Mouse (Mus musculus): ENCODE measurements around the gene Dapk1. TPM values are rescaled to one million over a fixed set of nuclear protein-coding genes. Genes with fewer than 3 reads are reported as not detected.
A peak's percentile ranks its signal among the peaks of the same experiment; 100 is the strongest.

Gene Dapk1
- polyA plus RNA-seq, 1 experiment from 2014 or later = 35.3 TPM

DNA sequence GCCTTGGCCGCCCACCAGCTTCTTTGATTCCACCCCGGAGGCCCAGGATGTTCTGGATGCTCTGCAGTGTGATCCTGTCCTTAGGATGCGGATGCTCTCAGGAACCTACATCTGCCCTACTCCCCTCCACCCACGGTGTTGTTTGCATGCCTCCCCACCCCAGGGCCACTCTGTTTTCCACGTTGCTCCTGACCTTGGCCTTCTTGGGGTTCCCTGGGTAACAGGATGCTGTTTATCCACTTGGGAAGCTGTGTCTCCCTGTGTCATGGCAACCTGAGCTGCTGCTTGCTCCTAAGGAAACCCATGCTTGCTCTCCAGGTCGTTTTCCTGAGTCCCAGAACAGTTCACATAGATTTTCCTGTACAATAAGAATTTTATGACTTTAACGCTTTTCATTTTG is 86.1 kb downstream of the Dapk1 start:
- ATAC-seq (ENCODE audit: low FRiP score) (no peak), DNase-seq (ENCODE audit: low spot score) (no peak)
- Histone ChIP-seq H3K9ac (no peak overlapping the region), H3K4me1 (replicated peaks; ENCODE audit: control insufficient read depth, insufficient read depth, low read length) (peaks cover 18% of the 10 kb centered on the region), H3K4me2 (replicated peaks) (no peak overlapping the region), H3K36me3 (replicated peaks; ENCODE audit: control insufficient read depth, insufficient read depth) (no peaks in the 10 kb centered on the region), H3K27me3 (ENCODE audit: control insufficient read depth, insufficient read depth, low read length) (no peaks in the 10 kb centered on the region), H3K27ac (no peak overlapping the region), H3K4me3 (replicated peaks; ENCODE audit: low read length) (no peak overlapping the region), H3K9me3 (ENCODE audit: control insufficient read depth, low read length) (no peaks in the 10 kb centered on the region)
- WGBS = 69% methylated on average over 7 of the region's 7 CpGs

DNA sequence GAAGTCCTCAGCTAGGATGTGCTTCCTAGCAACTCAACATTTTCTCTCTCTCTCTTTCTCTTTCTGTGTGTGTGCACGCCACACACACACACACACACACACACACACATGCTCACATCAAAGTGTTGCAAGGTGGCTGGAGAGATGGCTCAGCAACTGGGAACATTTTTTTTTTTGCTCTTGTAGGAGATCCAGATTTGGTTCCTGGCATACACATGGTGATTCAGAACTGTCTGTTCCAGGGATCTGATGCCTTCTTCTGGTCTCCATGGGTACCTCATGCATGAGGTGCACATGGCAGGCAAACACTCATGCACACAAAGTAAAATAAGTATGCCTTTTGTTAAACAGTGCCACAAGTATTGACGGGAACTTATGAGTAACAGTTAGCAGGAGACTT is 89.2 kb downstream of the Dapk1 start:
- ATAC-seq (ENCODE audit: low FRiP score) (no peak), DNase-seq (ENCODE audit: low spot score) (no peak)
- Histone ChIP-seq H3K4me2 (replicated peaks) (no peak overlapping the region), H3K9me3 (ENCODE audit: control insufficient read depth, low read length) (no peaks in the 10 kb centered on the region), H3K9ac (no peak overlapping the region), H3K4me3 (replicated peaks; ENCODE audit: low read length) (no peak overlapping the region), H3K27ac (no peak overlapping the region; the same call in 1 of the 2 replicates), H3K27me3 (ENCODE audit: control insufficient read depth, insufficient read depth, low read length) (no peaks in the 10 kb centered on the region), H3K36me3 (replicated peaks; ENCODE audit: control insufficient read depth, insufficient read depth) (no peaks in the 10 kb centered on the region), H3K4me1 (replicated peaks; ENCODE audit: control insufficient read depth, insufficient read depth, low read length) (peaks cover 2% of the 10 kb centered on the region; the same call in 1 of the 2 replicates)
- WGBS = 95% methylated on average over 2 of the region's 2 CpGs

DNA sequence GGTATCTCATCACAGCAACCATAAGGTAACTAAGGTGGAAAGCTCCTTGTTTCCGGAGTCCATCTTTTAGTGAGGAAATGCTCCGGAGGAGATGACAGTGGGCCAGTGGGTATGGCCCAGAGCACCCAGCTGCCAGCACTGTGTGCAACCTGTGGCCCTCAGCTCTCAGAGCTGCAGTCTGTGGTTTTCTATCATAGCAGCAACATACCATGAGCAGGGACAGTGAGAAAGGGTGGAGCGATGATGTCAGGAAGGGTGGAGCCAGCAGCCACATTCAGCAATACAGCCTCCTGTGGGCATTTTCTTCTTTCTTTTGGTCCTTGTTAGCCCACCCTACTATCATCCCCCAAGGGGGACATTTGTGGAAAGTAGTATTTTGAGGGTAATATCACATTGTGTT is 90.2 kb downstream of the Dapk1 start:
- Histone ChIP-seq H3K9ac (no peak overlapping the region), H3K4me3 (replicated peaks; ENCODE audit: low read length) (no peak overlapping the region), H3K27me3 (ENCODE audit: control insufficient read depth, insufficient read depth, low read length) (no peaks in the 10 kb centered on the region), H3K36me3 (replicated peaks; ENCODE audit: control insufficient read depth, insufficient read depth) (no peaks in the 10 kb centered on the region), H3K4me1 (replicated peaks; ENCODE audit: control insufficient read depth, insufficient read depth, low read length) (no peaks in the 10 kb centered on the region; the same call in 1 of the 2 replicates), H3K27ac (no peak overlapping the region), H3K9me3 (ENCODE audit: control insufficient read depth, low read length) (no peaks in the 10 kb centered on the region), H3K4me2 (replicated peaks) (no peak overlapping the region)
- DNase-seq (ENCODE audit: low spot score) (no peak), ATAC-seq (ENCODE audit: low FRiP score) (no peak)
- WGBS = 98% methylated on average over 3 of the region's 3 CpGs

DNA sequence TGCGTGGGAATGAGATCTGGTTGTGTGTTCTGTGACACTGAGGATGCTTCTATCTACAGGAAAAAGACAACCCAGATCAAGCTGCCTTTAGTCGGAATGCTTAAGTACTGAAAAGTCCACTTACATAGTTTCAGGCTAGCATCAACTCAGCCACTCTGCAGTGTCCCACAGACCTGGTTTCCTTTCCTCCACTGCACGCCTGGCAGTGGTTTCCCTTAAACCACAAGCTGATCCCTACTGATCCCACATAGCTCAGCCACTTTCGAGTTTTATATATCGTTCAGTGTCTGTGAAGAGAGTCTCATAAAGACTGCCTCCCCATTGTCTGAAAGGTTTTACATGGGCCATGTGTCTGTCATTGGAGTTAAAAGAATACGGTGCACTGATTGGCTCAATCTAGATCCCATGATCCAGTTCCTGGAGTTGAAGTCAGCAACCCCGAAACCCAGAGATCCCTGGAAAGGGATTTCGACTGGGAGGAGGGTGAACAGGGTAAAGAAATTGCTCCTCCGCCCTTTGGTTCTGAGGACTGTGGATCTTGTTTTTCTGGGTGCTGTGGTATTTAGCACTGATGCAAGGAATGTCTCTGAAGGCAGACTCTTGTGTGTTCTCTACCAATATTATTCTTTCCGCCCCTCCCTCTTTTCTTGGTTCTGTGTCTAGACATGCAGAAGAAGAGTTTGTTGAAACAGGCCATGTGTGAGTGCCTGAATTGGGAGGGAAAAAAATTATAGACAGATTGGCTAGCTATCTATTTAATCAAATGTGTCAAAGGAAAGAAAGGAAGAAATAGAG is 93.6 kb downstream of the Dapk1 start:
- DNase-seq (ENCODE audit: low spot score) (no peak), ATAC-seq (ENCODE audit: low FRiP score) (no peak)
- H3K4me2 ChIP-seq (replicated peaks) = no peak overlapping the region
- no peak overlapping the region for H3K4me3 ChIP-seq (replicated peaks; ENCODE audit: low read length)
- no peak overlapping the region for H3K9ac ChIP-seq
- no peaks in the 10 kb centered on the region for H3K9me3 ChIP-seq (ENCODE audit: control insufficient read depth, low read length)
- WGBS = 84% methylated on average over 10 of the region's 10 CpGs
- no peaks in the 10 kb centered on the region for H3K4me1 ChIP-seq (replicated peaks; ENCODE audit: control insufficient read depth, insufficient read depth, low read length)
- no peak overlapping the region for H3K27ac ChIP-seq
- H3K27me3 ChIP-seq (ENCODE audit: control insufficient read depth, insufficient read depth, low read length) = no peaks in the 10 kb centered on the region
- H3K36me3 ChIP-seq (replicated peaks; ENCODE audit: control insufficient read depth, insufficient read depth) = no peaks in the 10 kb centered on the region

DNA sequence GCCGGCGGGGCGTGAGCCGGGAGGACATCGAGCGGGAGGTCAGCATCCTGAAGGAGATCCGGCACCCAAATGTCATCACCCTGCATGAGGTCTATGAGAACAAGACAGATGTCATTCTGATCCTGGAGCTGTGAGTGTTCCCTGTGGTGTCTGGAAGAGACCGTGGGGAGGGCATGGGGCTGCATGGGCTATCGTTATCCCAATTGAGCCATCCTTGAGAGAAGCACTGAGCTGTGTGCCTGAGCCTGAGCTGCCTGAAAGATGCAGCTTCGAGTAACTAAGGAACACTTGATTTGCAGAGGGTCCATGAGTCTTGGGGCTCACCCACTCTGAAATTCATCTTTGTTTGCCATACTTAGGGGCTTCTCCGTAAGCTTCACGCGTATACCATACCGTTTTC is 94.6 kb downstream of the Dapk1 start:
- H3K27ac ChIP-seq = no peak overlapping the region
- H3K36me3 ChIP-seq (replicated peaks; ENCODE audit: control insufficient read depth, insufficient read depth) = no peaks in the 10 kb centered on the region

DNA sequence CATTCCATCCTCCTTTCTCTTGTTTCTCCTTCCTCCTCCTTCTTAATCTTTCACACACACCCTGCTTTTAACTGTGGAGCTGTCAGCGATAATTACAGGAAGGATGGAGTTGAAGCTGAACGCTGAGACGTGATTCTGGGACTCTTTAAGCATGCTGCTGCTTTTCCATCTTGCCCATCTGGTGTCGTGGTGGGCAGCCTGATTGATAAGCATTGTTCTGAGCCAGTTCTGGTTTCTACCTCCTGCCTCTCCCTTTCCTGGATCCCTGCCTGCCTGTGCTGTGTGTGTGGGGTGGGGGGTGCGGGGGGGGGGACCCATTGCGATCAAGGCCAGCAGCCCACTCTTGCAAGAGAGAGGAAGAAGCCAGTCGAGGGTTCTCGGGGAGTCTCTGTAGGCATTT is 95.0 kb downstream of the Dapk1 start:
- H3K9ac ChIP-seq = no peak overlapping the region
- H3K9me3 ChIP-seq (ENCODE audit: control insufficient read depth, low read length) = no peaks in the 10 kb centered on the region
- H3K27me3 ChIP-seq (ENCODE audit: control insufficient read depth, insufficient read depth, low read length) = no peaks in the 10 kb centered on the region
- no peaks in the 10 kb centered on the region for H3K4me1 ChIP-seq (replicated peaks; ENCODE audit: control insufficient read depth, insufficient read depth, low read length)
- H3K4me2 ChIP-seq (replicated peaks) = no peak overlapping the region
- 56% methylated on average over 8 of the region's 8 CpGs for WGBS
- ATAC-seq (ENCODE audit: low FRiP score) (no peak; the same call in 1 of the 2 replicates), DNase-seq (ENCODE audit: low spot score) (no peak)
- H3K27ac ChIP-seq = no peak overlapping the region
- H3K36me3 ChIP-seq (replicated peaks; ENCODE audit: control insufficient read depth, insufficient read depth) = 0 out of 2 replicates have a peak, but pooled peaks cover under 1% of the 10 kb centered on the region
- H3K4me3 ChIP-seq (replicated peaks; ENCODE audit: low read length) = no peak overlapping the region

More for the DNA sequence above, 94.6 kb downstream of the Dapk1 start:
- Histone ChIP-seq H3K9ac (no peak overlapping the region), H3K4me1 (replicated peaks; ENCODE audit: control insufficient read depth, insufficient read depth, low read length) (no peaks in the 10 kb centered on the region), H3K9me3 (ENCODE audit: control insufficient read depth, low read length) (no peaks in the 10 kb centered on the region), H3K27me3 (ENCODE audit: control insufficient read depth, insufficient read depth, low read length) (no peaks in the 10 kb centered on the region), H3K4me2 (replicated peaks) (no peak overlapping the region), H3K4me3 (replicated peaks; ENCODE audit: low read length) (no peak overlapping the region)
- DNase-seq (ENCODE audit: low spot score) (no peak), ATAC-seq (ENCODE audit: low FRiP score) (no peak)
- WGBS = 80% methylated on average over 14 of the region's 14 CpGs

DNA sequence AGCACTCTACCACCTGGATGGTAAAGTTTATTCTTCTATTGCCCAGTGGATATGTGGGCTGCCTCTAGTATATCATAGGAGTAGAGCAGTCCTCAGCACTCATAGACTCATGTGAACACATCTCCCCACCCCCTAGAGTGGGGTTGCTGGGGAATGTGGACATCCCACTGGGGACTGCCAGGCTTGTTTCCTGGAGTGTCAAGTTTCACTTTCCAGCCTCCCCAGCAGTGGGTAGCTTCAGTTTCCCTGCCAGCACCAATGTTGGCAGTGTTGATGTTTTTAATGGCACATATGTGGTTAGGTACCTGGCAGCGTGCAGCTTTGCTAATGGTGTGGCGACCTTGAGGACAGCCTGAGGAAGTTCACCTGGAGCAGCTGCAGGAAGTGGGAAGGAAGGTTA is 96.3 kb downstream of the Dapk1 start:
- ATAC-seq (ENCODE audit: low FRiP score) (no peak), DNase-seq (ENCODE audit: low spot score) (no peak)
- Histone ChIP-seq H3K9me3 (ENCODE audit: control insufficient read depth, low read length) (no peaks in the 10 kb centered on the region), H3K27me3 (ENCODE audit: control insufficient read depth, insufficient read depth, low read length) (no peaks in the 10 kb centered on the region), H3K27ac (no peak overlapping the region), H3K36me3 (replicated peaks; ENCODE audit: control insufficient read depth, insufficient read depth) (peaks cover 7% of the 10 kb centered on the region; the same call in 1 of the 2 replicates), H3K9ac (no peak overlapping the region), H3K4me2 (replicated peaks) (no peak overlapping the region), H3K4me1 (replicated peaks; ENCODE audit: control insufficient read depth, insufficient read depth, low read length) (no peaks in the 10 kb centered on the region), H3K4me3 (replicated peaks; ENCODE audit: low read length) (no peak overlapping the region)
- 94% methylated on average over 2 of the region's 2 CpGs for WGBS

DNA sequence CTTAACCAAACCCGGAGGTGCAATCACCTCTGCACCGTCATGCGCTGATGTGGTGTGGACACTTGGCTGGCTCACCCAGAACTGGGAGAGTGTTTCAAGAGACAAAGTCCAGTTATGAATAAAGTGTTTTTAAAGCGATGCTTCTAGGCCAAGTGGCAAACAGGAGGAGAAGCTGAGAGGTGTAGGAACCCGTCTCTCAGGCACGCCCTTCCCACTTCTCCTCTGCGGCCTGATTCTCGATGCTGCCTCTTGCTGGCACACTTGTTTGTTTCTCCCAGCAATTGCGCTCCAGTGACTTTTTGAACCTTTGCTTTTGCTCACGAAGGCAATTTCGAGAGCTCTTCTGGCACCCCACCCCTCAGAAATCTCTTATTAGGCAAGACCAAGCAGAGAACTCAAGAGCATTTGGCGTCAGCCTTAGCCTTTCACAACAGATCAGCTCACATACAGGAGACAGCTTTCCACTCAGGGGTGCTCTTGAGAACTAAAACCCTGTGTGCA is 100.0 kb downstream of the Dapk1 start:
- Histone ChIP-seq H3K4me3 (replicated peaks; ENCODE audit: low read length) (no peak overlapping the region), H3K27me3 (ENCODE audit: control insufficient read depth, insufficient read depth, low read length) (no peaks in the 10 kb centered on the region), H3K9ac (no peak overlapping the region), H3K9me3 (ENCODE audit: control insufficient read depth, low read length) (no peaks in the 10 kb centered on the region), H3K4me1 (replicated peaks; ENCODE audit: control insufficient read depth, insufficient read depth, low read length) (no peaks in the 10 kb centered on the region), H3K4me2 (replicated peaks) (no peak overlapping the region), H3K36me3 (replicated peaks; ENCODE audit: control insufficient read depth, insufficient read depth) (peaks cover 7% of the 10 kb centered on the region; the same call in 1 of the 2 replicates), H3K27ac (no peak overlapping the region)
- DNase-seq (ENCODE audit: low spot score) (no peak), ATAC-seq (ENCODE audit: low FRiP score) (no peak)
- 84% methylated on average over 12 of the region's 12 CpGs for WGBS

DNA sequence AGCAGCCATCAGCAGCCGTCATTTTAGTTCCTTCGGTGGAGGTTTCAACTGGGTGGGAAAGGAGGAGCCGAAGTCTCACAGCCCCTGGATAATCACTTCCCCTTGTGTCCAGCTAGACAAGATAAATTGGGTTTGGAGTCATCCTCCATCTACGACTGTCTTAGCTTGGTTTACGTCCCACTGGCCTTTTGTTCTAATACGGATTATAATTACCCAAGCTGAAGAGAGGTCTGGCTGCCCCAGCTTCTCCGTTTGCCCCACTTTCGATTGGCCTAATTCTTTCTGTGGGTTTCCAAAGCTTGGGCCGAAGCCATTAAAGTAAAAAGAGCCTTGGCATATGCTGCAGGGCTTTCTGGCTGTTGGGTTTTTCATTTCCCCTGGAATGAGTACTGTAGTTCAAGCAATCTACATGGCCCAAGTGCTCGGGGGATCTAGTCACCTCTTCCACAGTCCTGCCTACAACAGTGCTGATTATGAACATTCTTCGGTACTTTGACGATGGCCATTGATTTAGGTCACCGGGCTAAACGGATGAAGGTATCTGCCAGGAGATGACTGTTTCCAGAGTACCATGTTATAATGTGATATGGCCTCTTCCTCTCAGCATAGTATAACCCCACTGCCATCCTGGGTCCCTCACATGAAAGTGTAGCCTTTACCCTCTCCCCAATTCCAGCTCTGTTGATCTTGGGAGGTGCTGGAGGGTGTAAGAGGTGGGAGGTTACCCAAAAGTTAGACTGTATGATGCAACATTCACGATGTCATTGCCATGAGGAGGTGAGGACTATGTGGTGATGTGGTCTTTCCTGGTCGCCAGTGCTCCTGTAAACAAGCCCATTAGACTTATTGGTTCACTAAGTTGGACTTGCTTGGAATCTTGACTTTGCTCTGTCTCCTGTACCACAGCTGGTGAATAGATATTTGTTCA is 106.1 kb downstream of the Dapk1 start:
- no peak overlapping the region for H3K4me2 ChIP-seq (replicated peaks)

More for the DNA sequence above, 106.1 kb downstream of the Dapk1 start:
- H3K4me1 ChIP-seq (replicated peaks; ENCODE audit: control insufficient read depth, insufficient read depth, low read length) = 0 out of 2 replicates have a peak, but pooled peaks cover 6% of the 10 kb centered on the region
- ATAC-seq (ENCODE audit: low FRiP score) (0 out of 2 replicates have a peak, but pooled peaks have one; percentile 14), DNase-seq (ENCODE audit: low spot score) (no peak)
- H3K36me3 ChIP-seq (replicated peaks; ENCODE audit: control insufficient read depth, insufficient read depth) = no peaks in the 10 kb centered on the region; the same call in 1 of the 2 replicates
- no peaks in the 10 kb centered on the region for H3K27me3 ChIP-seq (ENCODE audit: control insufficient read depth, insufficient read depth, low read length)
- H3K9ac ChIP-seq = no peak overlapping the region
- WGBS = 54% methylated on average over 16 of the region's 16 CpGs
- no peak overlapping the region for H3K27ac ChIP-seq
- H3K9me3 ChIP-seq (ENCODE audit: control insufficient read depth, low read length) = no peaks in the 10 kb centered on the region
- no peak overlapping the region for H3K4me3 ChIP-seq (replicated peaks; ENCODE audit: low read length)

Measured in hindbrain, embryonic 14.5 days (tissue).